Mouse (Mus musculus): ENCODE measurements around the gene Zfc3h1. TPM values are rescaled to one million over a fixed set of nuclear protein-coding genes. Genes with fewer than 3 reads are reported as not detected.

The Zfc3h1 gene
- total RNA-seq (2021) (10 to 100 TPM; 13.3 TPM), polyA plus RNA-seq (2012; rRNA removed) (13.7 and 29.3 TPM in 2 replicates)
- long read RNA-seq, full-length matches to known transcripts: 1 of 3 reads
- long read RNA-seq, partial matches to known transcripts: 1 of 3 reads
- long read RNA-seq, other reads (novel, unspliced or antisense): 1 of 3 reads

- peaks cover 28% of the 10 kb centered on the region for H3K36me3 ChIP-seq (ENCODE audit: control insufficient read depth, insufficient read depth, low read length)
- DNase-seq: peak; percentile 96 to 99
- H3K27me3 ChIP-seq (ENCODE audit: control insufficient read depth, insufficient read depth, low read length): no peaks in the 10 kb centered on the region
- peak within 1 kb of the TSS; percentile 89 for H3K9ac ChIP-seq (ENCODE audit: low read depth, low read length)
- intact Hi-C loops (cut with DNase I): loop anchor here (1.0 to 5.0 kb wide), 4 partner anchors 22 to 132 kb away; partner anchors contain the start of genes Rab21, Tbc1d15 and Tmem19
- peaks cover 9% of the 10 kb centered on the region for H3K4me1 ChIP-seq (ENCODE audit: control insufficient read depth, insufficient read depth, low read length)
- TF ChIP-seq EP300 (IDR thresholded peaks at IDR 0.05; ENCODE audit: insufficient read depth, low read depth, low read length): peak; percentile 89
- peak; percentile 89 for TF ChIP-seq CTCF (IDR thresholded peaks at IDR 0.05)
- TF ChIP-seq POLR2A (IDR thresholded peaks at IDR 0.05; ENCODE audit: insufficient read depth, low read depth, low read length): peak; percentile 94
- H3K4me3 ChIP-seq: peak within 1 kb of the TSS; percentile 83
- H3K79me2 ChIP-seq (replicated peaks; ENCODE audit: control insufficient read depth, insufficient read depth, low read length): peaks cover 2% of the 10 kb centered on the region; the same call in 1 of the 2 replicates
- peak within 1 kb of the TSS; percentile 88 for H3K27ac ChIP-seq
- WGBS: under 1% methylated on average over 65 of the region's 65 CpGs
These were observed at the start of gene Zfc3h1, which contains the start of gene Thap2 for GRCm38 (mm10) chr10:115384221-115385017. Gene Zfc3h1, plus strand, starts transcription at chr10:115384959. Gene Thap2, minus strand, starts transcription at chr10:115384443.

- no peak for TF ChIP-seq EP300 (IDR thresholded peaks at IDR 0.05; ENCODE audit: insufficient read depth, low read depth, low read length)
- no peak for TF ChIP-seq CTCF (IDR thresholded peaks at IDR 0.05)
- no peak for TF ChIP-seq POLR2A (IDR thresholded peaks at IDR 0.05; ENCODE audit: insufficient read depth, low read depth, low read length)
- Histone ChIP-seq H3K79me2 (replicated peaks; ENCODE audit: control insufficient read depth, insufficient read depth, low read length) (no peaks in the 10 kb centered on the region), H3K36me3 (ENCODE audit: control insufficient read depth, insufficient read depth, low read length) (peaks cover 3% of the 10 kb centered on the region), H3K4me3 (no peak overlapping the region), H3K9ac (ENCODE audit: low read depth, low read length) (no peak overlapping the region), H3K27me3 (ENCODE audit: control insufficient read depth, insufficient read depth, low read length) (no peaks in the 10 kb centered on the region), H3K4me1 (ENCODE audit: control insufficient read depth, insufficient read depth, low read length) (peaks cover 2% of the 10 kb centered on the region), H3K27ac (no peak overlapping the region)
- no peak for DNase-seq
- WGBS: 83% methylated on average over 4 of the region's 4 CpGs
- intact Hi-C loops (cut with DNase I): no loop called here
These were observed 47.9 kb upstream of the Zfc3h1 start for GRCm38 (mm10) chr10:115336901-115337300.

- H3K9ac ChIP-seq (ENCODE audit: low read depth, low read length): no peak overlapping the region
These were observed 44.9 kb upstream of the Zfc3h1 start for GRCm38 (mm10) chr10:115339820-115340328.

GRCm38 (mm10) chr10:115342771-115343425, 41.9 kb upstream of the Zfc3h1 start:
- Histone ChIP-seq H3K27ac (no peak overlapping the region), H3K4me3 (no peak overlapping the region), H3K4me1 (ENCODE audit: control insufficient read depth, insufficient read depth, low read length) (no peaks in the 10 kb centered on the region), H3K79me2 (replicated peaks; ENCODE audit: control insufficient read depth, insufficient read depth, low read length) (no peaks in the 10 kb centered on the region), H3K36me3 (ENCODE audit: control insufficient read depth, insufficient read depth, low read length) (no peaks in the 10 kb centered on the region), H3K27me3 (ENCODE audit: control insufficient read depth, insufficient read depth, low read length) (no peaks in the 10 kb centered on the region), H3K9ac (ENCODE audit: low read depth, low read length) (no peak overlapping the region)
- 88% methylated on average over 4 of the region's 4 CpGs for WGBS
- DNase-seq: no peak
- TF ChIP-seq CTCF (IDR thresholded peaks at IDR 0.05) (no peak), POLR2A (IDR thresholded peaks at IDR 0.05; ENCODE audit: insufficient read depth, low read depth, low read length) (no peak)
- intact Hi-C loops (cut with DNase I): no loop called here

More at GRCm38 (mm10) chr10:115339820-115340328, 44.9 kb upstream of the Zfc3h1 start:
- Histone ChIP-seq H3K27me3 (ENCODE audit: control insufficient read depth, insufficient read depth, low read length) (no peaks in the 10 kb centered on the region), H3K27ac (no peak overlapping the region), H3K36me3 (ENCODE audit: control insufficient read depth, insufficient read depth, low read length) (no peaks in the 10 kb centered on the region), H3K79me2 (replicated peaks; ENCODE audit: control insufficient read depth, insufficient read depth, low read length) (no peaks in the 10 kb centered on the region), H3K4me1 (ENCODE audit: control insufficient read depth, insufficient read depth, low read length) (no peaks in the 10 kb centered on the region), H3K4me3 (no peak overlapping the region)
- intact Hi-C loops (cut with DNase I): no loop called here
- DNase-seq: no peak
- TF ChIP-seq POLR2A (IDR thresholded peaks at IDR 0.05; ENCODE audit: insufficient read depth, low read depth, low read length) (no peak), EP300 (IDR thresholded peaks at IDR 0.05; ENCODE audit: insufficient read depth, low read depth, low read length) (no peak), CTCF (IDR thresholded peaks at IDR 0.05) (no peak)
- 89% methylated on average over 7 of the region's 7 CpGs for WGBS

- Histone ChIP-seq H3K4me1 (ENCODE audit: control insufficient read depth, insufficient read depth, low read length) (no peaks in the 10 kb centered on the region), H3K79me2 (replicated peaks; ENCODE audit: control insufficient read depth, insufficient read depth, low read length) (no peaks in the 10 kb centered on the region), H3K9ac (ENCODE audit: low read depth, low read length) (no peak overlapping the region), H3K27me3 (ENCODE audit: control insufficient read depth, insufficient read depth, low read length) (no peaks in the 10 kb centered on the region), H3K27ac (no peak overlapping the region), H3K4me3 (no peak overlapping the region), H3K36me3 (ENCODE audit: control insufficient read depth, insufficient read depth, low read length) (no peaks in the 10 kb centered on the region)
- DNase-seq: no peak
- intact Hi-C loops (cut with DNase I): no loop called here
- no peak for TF ChIP-seq POLR2A (IDR thresholded peaks at IDR 0.05; ENCODE audit: insufficient read depth, low read depth, low read length)
- no peak for TF ChIP-seq CTCF (IDR thresholded peaks at IDR 0.05)
- no peak for TF ChIP-seq EP300 (IDR thresholded peaks at IDR 0.05; ENCODE audit: insufficient read depth, low read depth, low read length)
These were observed 38.3 kb upstream of the Zfc3h1 start for GRCm38 (mm10) chr10:115346444-115346843.
